Mouse (Mus musculus): ENCODE data around the gene Slc15a3. TPM values are rescaled to one million over a fixed set of nuclear protein-coding genes. Genes with fewer than 3 reads are reported as not detected.

Slc15a3 gene
- polyA plus RNA-seq, 1 experiment from 2014 or later: 0.37 TPM

GRCm38 (mm10) chr19:10869886-10870527, 30.5 kb downstream of the Slc15a3 start, which contains the start of gene Tmem132a:
Tmem132a (minus strand) TSS chr19:10869940.
- Histone ChIP-seq H3K4me2 (replicated peaks; ENCODE audit: low read depth, low read length) (peak within 1 kb of the TSS; percentile 87), H3K27ac (ENCODE audit: low read depth, low read length) (peak within 1 kb of the TSS; percentile 91), H3K9ac (ENCODE audit: low read depth, low read length) (peak within 1 kb of the TSS; percentile 86), H3K4me1 (replicated peaks; ENCODE audit: control insufficient read depth, insufficient read depth, low read length) (0 out of 2 replicates have a peak, but pooled peaks cover 4% of the 10 kb centered on the region), H3K9me3 (ENCODE audit: control insufficient read depth, low read length) (no peaks in the 10 kb centered on the region), H3K4me3 (ENCODE audit: low read depth, low read length) (peak within 1 kb of the TSS; percentile 75), H3K36me3 (ENCODE audit: control insufficient read depth, insufficient read depth, low read length) (peaks cover 10% of the 10 kb centered on the region; the same call in 1 of the 2 replicates), H3K27me3 (ENCODE audit: control insufficient read depth, insufficient read depth, low read length) (no peaks in the 10 kb centered on the region)
- ATAC-seq (ENCODE audit: low FRiP score) (peak; percentile 58), DNase-seq (ENCODE audit: low spot score) (no peak)
- WGBS: 5% methylated on average over 8 of the region's 8 CpGs

GRCm38 (mm10) chr19:10870676-10871075, 31.1 kb downstream of the Slc15a3 start:
- WGBS: 84% methylated on average over 3 of the region's 3 CpGs
- no peak for ATAC-seq (ENCODE audit: low FRiP score)
- Histone ChIP-seq H3K4me3 (ENCODE audit: low read depth, low read length) (no peak overlapping the region), H3K4me1 (replicated peaks; ENCODE audit: control insufficient read depth, insufficient read depth, low read length) (0 out of 2 replicates have a peak, but pooled peaks cover 4% of the 10 kb centered on the region), H3K9ac (ENCODE audit: low read depth, low read length) (no peak overlapping the region), H3K4me2 (replicated peaks; ENCODE audit: low read depth, low read length) (no peak overlapping the region), H3K36me3 (ENCODE audit: control insufficient read depth, insufficient read depth, low read length) (peaks cover 8% of the 10 kb centered on the region; the same call in 1 of the 2 replicates), H3K27ac (ENCODE audit: low read depth, low read length) (no peak overlapping the region), H3K9me3 (ENCODE audit: control insufficient read depth, low read length) (no peaks in the 10 kb centered on the region), H3K27me3 (ENCODE audit: control insufficient read depth, insufficient read depth, low read length) (no peaks in the 10 kb centered on the region)
- DNase-seq (ENCODE audit: low spot score): no peak

- Histone ChIP-seq H3K9ac (ENCODE audit: low read depth, low read length) (no peak overlapping the region), H3K9me3 (ENCODE audit: control insufficient read depth, low read length) (no peaks in the 10 kb centered on the region), H3K27me3 (ENCODE audit: control insufficient read depth, insufficient read depth, low read length) (no peaks in the 10 kb centered on the region), H3K36me3 (ENCODE audit: control insufficient read depth, insufficient read depth, low read length) (peaks cover 4% of the 10 kb centered on the region; the same call in 1 of the 2 replicates), H3K4me1 (replicated peaks; ENCODE audit: control insufficient read depth, insufficient read depth, low read length) (0 out of 2 replicates have a peak, but pooled peaks cover 4% of the 10 kb centered on the region), H3K4me3 (ENCODE audit: low read depth, low read length) (no peak overlapping the region), H3K27ac (ENCODE audit: low read depth, low read length) (no peak overlapping the region), H3K4me2 (replicated peaks; ENCODE audit: low read depth, low read length) (no peak overlapping the region)
- ATAC-seq (ENCODE audit: low FRiP score) (no peak), DNase-seq (ENCODE audit: low spot score) (no peak)
- WGBS: 81% methylated on average over 14 of the region's 14 CpGs
Measured at GRCm38 (mm10) chr19:10871328-10871961, 31.9 kb downstream of the Slc15a3 start.

- Histone ChIP-seq H3K27me3 (ENCODE audit: control insufficient read depth, insufficient read depth, low read length) (no peaks in the 10 kb centered on the region), H3K36me3 (ENCODE audit: control insufficient read depth, insufficient read depth, low read length) (no peaks in the 10 kb centered on the region), H3K4me3 (ENCODE audit: low read depth, low read length) (no peak overlapping the region), H3K9ac (ENCODE audit: low read depth, low read length) (no peak overlapping the region), H3K4me2 (replicated peaks; ENCODE audit: low read depth, low read length) (no peak overlapping the region), H3K9me3 (ENCODE audit: control insufficient read depth, low read length) (no peaks in the 10 kb centered on the region), H3K4me1 (replicated peaks; ENCODE audit: control insufficient read depth, insufficient read depth, low read length) (peaks cover 5% of the 10 kb centered on the region), H3K27ac (ENCODE audit: low read depth, low read length) (no peak overlapping the region)
- no peak for DNase-seq (ENCODE audit: low spot score)
- WGBS: 94% methylated on average over 7 of the region's 7 CpGs
- no peak for ATAC-seq (ENCODE audit: low FRiP score)
Measured at GRCm38 (mm10) chr19:10878201-10878837, 38.8 kb downstream of the Slc15a3 start.

- peak; percentile 17 for DNase-seq (ENCODE audit: low spot score)
- Histone ChIP-seq H3K9ac (ENCODE audit: low read depth, low read length) (0 out of 2 replicates have a peak overlapping the region, but pooled peaks have one; percentile 8), H3K4me3 (ENCODE audit: low read depth, low read length) (peak overlapping the region; percentile 50), H3K4me1 (replicated peaks; ENCODE audit: control insufficient read depth, insufficient read depth, low read length) (peaks cover 5% of the 10 kb centered on the region), H3K27me3 (ENCODE audit: control insufficient read depth, insufficient read depth, low read length) (no peaks in the 10 kb centered on the region), H3K27ac (ENCODE audit: low read depth, low read length) (0 out of 2 replicates have a peak overlapping the region, but pooled peaks have one; percentile 95), H3K4me2 (replicated peaks; ENCODE audit: low read depth, low read length) (peak overlapping the region; percentile 83), H3K36me3 (ENCODE audit: control insufficient read depth, insufficient read depth, low read length) (no peaks in the 10 kb centered on the region), H3K9me3 (ENCODE audit: control insufficient read depth, low read length) (no peaks in the 10 kb centered on the region)
- no peak for ATAC-seq (ENCODE audit: low FRiP score)
- 48% methylated on average over 6 of the region's 7 CpGs for WGBS
Measured at GRCm38 (mm10) chr19:10880085-10880974, 40.8 kb downstream of the Slc15a3 start.

GRCm38 (mm10) chr19:10880975-10881425, 41.5 kb downstream of the Slc15a3 start:
- H3K4me1 ChIP-seq (replicated peaks; ENCODE audit: control insufficient read depth, insufficient read depth, low read length): peaks cover 5% of the 10 kb centered on the region
- H3K4me2 ChIP-seq (replicated peaks; ENCODE audit: low read depth, low read length): peak overlapping the region; percentile 83
- H3K27ac ChIP-seq (ENCODE audit: low read depth, low read length): peak overlapping the region; percentile 95
- peak overlapping the region; percentile 85 for H3K9ac ChIP-seq (ENCODE audit: low read depth, low read length)
- H3K36me3 ChIP-seq (ENCODE audit: control insufficient read depth, insufficient read depth, low read length): no peaks in the 10 kb centered on the region
- no peak for DNase-seq (ENCODE audit: low spot score)
- no peaks in the 10 kb centered on the region for H3K27me3 ChIP-seq (ENCODE audit: control insufficient read depth, insufficient read depth, low read length)
- H3K4me3 ChIP-seq (ENCODE audit: low read depth, low read length): peak overlapping the region; percentile 50
- H3K9me3 ChIP-seq (ENCODE audit: control insufficient read depth, low read length): no peaks in the 10 kb centered on the region
- no peak; the same call in 1 of the 2 replicates for ATAC-seq (ENCODE audit: low FRiP score)
- under 1% methylated on average over 14 of the region's 14 CpGs for WGBS

- Histone ChIP-seq H3K27me3 (ENCODE audit: control insufficient read depth, insufficient read depth, low read length) (no peaks in the 10 kb centered on the region), H3K9ac (ENCODE audit: low read depth, low read length) (peak within 1 kb of the TSS; percentile 85), H3K4me1 (replicated peaks; ENCODE audit: control insufficient read depth, insufficient read depth, low read length) (peaks cover 5% of the 10 kb centered on the region), H3K4me3 (ENCODE audit: low read depth, low read length) (peak within 1 kb of the TSS; percentile 50), H3K9me3 (ENCODE audit: control insufficient read depth, low read length) (no peaks in the 10 kb centered on the region), H3K36me3 (ENCODE audit: control insufficient read depth, insufficient read depth, low read length) (no peaks in the 10 kb centered on the region), H3K4me2 (replicated peaks; ENCODE audit: low read depth, low read length) (peak within 1 kb of the TSS; percentile 83), H3K27ac (ENCODE audit: low read depth, low read length) (peak within 1 kb of the TSS; percentile 95)
- DNase-seq (ENCODE audit: low spot score) (peak; percentile 97), ATAC-seq (ENCODE audit: low FRiP score) (peak; percentile 95)
- WGBS: 0% methylated on average over 49 of the region's 49 CpGs
Measured at GRCm38 (mm10) chr19:10881426-10882154, 42.1 kb downstream of the Slc15a3 start, which contains the start of gene Tmem109. Tmem109 (minus strand) TSS chr19:10882001.

All from hindbrain, embryonic 11.5 days (tissue).